In the genomic region with DNA sequence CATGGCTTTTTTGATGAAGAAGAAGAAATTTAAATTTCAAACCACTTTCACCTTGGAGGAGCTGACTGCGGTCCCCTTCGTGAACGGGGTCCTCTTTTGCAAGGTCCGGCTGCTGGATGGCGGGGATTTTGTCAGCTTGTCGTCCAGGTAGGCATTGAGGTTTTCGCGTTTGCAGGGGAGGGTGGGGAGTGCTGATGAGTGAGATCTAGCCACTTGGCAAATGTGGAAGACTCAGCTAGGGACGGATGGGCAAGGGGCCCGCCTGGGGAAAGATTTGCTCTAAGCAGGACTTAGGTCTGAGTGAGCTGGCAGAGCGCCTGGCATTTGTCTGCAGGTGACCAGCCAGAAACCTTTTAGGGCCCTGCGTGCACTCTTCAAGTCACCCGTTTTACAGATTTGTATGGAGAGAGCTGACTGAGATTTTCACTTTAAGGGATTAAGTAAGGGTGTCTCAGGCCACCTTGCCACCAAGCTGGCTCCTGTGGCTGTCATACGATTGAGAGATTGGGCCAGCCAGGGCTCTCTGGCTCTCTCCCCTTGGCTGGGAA, we compare ENCODE assay signal across 8 mouse cellular contexts. TPM values are rescaled to one million over a fixed set of nuclear protein-coding genes. Genes with fewer than 3 reads are reported as not detected.
DNase-seq lines count a peak whose midpoint lies in the region; ATAC-seq and TF ChIP-seq lines count a peak whose summit lies in the region.
"Had no signal": no experiment of that assay in that cellular context is flagged by ENCODE, and none has a peak within 500 bp of the region (broad histone marks: within the 10 kb centered on the region; RNA-seq: fewer than 3 reads in every experiment).

No protein-coding gene starts in this region.

- H3K36me3 ChIP-seq in spleen, adult 2 months (ENCODE audit: control insufficient read depth, insufficient read depth, low read length), result no peaks in the 10 kb centered on the region
- no peaks in the 10 kb centered on the region for H3K36me3 ChIP-seq in heart, embryonic 14.5 days (ENCODE audit: control insufficient read depth, insufficient read depth, low read length)
- H3K36me3 ChIP-seq in midbrain, embryonic 14.5 days (ENCODE audit: control insufficient read depth, insufficient read depth, low read length), result no peaks in the 10 kb centered on the region

- H3K4me3 ChIP-seq in spleen, adult 2 months (ENCODE audit: extremely low read depth, insufficient read depth, insufficient read length), result peak overlapping the region; percentile 93
- peak overlapping the region; percentile 62 to 80 for H3K4me3 ChIP-seq in heart, embryonic 14.5 days (ENCODE audit: control insufficient read depth in 1 of 2, insufficient read depth in 1 of 2, low read depth in 1 of 2, low read length in 2 of 2)
- peak overlapping the region; percentile 85 for H3K4me3 ChIP-seq in midbrain, embryonic 14.5 days (replicated peaks; ENCODE audit: low read depth, low read length)

- TF ChIP-seq CTCF in spleen, adult 2 months (IDR thresholded peaks at IDR 0.05; ENCODE audit: extremely low read depth, insufficient read depth, insufficient read length, insufficient replicate concordance), result no peak

- WGBS in spleen, adult 2 months, result 5% methylated on average over 14 of the region's 14 CpGs
- 3% methylated on average over 14 of the region's 14 CpGs for WGBS in heart, embryonic 14.5 days
- WGBS in midbrain, embryonic 14.5 days, result under 1% methylated on average over 14 of the region's 14 CpGs

- no peak for TF ChIP-seq POLR2A in spleen, adult 2 months (IDR thresholded peaks at IDR 0.05; ENCODE audit: low read depth, low read length)

- DNase-seq in spleen, adult 2 months (ENCODE audit: low read depth in 1 of 2, low spot score in 2 of 2), result peak in 1 of 2 experiments; percentile 22
- DNase-seq in spleen, adult 12 weeks (ENCODE audit: low spot score), result no peak
- DNase-seq in cerebellum, postnatal 14 days, result peak; percentile 84 to 85
- DNase-seq in kidney, postnatal 14 days, result peak; percentile 72
- DNase-seq in midbrain, embryonic 14.5 days, result peak; percentile 46

- no peak for ATAC-seq in heart, embryonic 14.5 days (ENCODE audit: insufficient number of reproducible peaks, insufficient read depth, low FRiP score, low read depth)
- no peak for ATAC-seq in midbrain, embryonic 14.5 days (ENCODE audit: low FRiP score, low TSS enrichment)
- no peak for ATAC-seq in erythroid progenitor cell, adult 5-6 weeks (replicated peaks; ENCODE audit: low FRiP score, poor library complexity, severe bottlenecking)

- no peaks in the 10 kb centered on the region for H3K27me3 ChIP-seq in spleen, adult 2 months (ENCODE audit: control insufficient read depth, insufficient read depth, low read length)
- H3K27me3 ChIP-seq in heart, embryonic 14.5 days (ENCODE audit: control insufficient read depth, insufficient read depth, low read length), result no peaks in the 10 kb centered on the region
- H3K27me3 ChIP-seq in midbrain, embryonic 14.5 days (ENCODE audit: control insufficient read depth, insufficient read depth, low read length), result no peaks in the 10 kb centered on the region

- peak overlapping the region; percentile 80 for H3K4me2 ChIP-seq in heart, embryonic 14.5 days (ENCODE audit: low read length)
- H3K4me2 ChIP-seq in midbrain, embryonic 14.5 days (ENCODE audit: low read length), result peak overlapping the region; percentile 86

- peak overlapping the region; percentile 99 for H3K27ac ChIP-seq in spleen, adult 2 months (ENCODE audit: insufficient read depth, low read length)
- peak overlapping the region; percentile 84 to 88 for H3K27ac ChIP-seq in heart, embryonic 14.5 days (replicated peaks in 1 of 2; ENCODE audit: control insufficient read depth in 1 of 2, insufficient read depth in 1 of 2, low read depth in 2 of 2, low read length in 2 of 2)
- peak overlapping the region; percentile 49; the same call in 1 of the 2 replicates for H3K27ac ChIP-seq in midbrain, embryonic 14.5 days (replicated peaks; ENCODE audit: low read depth, low read length)

- peaks cover 16% of the 10 kb centered on the region for H3K4me1 ChIP-seq in spleen, adult 2 months (ENCODE audit: control insufficient read depth, insufficient read depth, insufficient read length)
- H3K4me1 ChIP-seq in heart, embryonic 14.5 days (ENCODE audit: control insufficient read depth in 2 of 2, insufficient read depth in 2 of 2, low read length in 2 of 2), result peaks cover 36 to 49% of the 10 kb centered on the region in 2 experiments
- peaks cover 47% of the 10 kb centered on the region for H3K4me1 ChIP-seq in midbrain, embryonic 14.5 days (ENCODE audit: control insufficient read depth, insufficient read depth, low read length)

- H3K9ac ChIP-seq in heart, embryonic 14.5 days (ENCODE audit: low read length), result peak overlapping the region; percentile 87
- H3K9ac ChIP-seq in midbrain, embryonic 14.5 days (replicated peaks; ENCODE audit: low read length), result peak overlapping the region; percentile 91

- no peaks in the 10 kb centered on the region for H3K9me3 ChIP-seq in heart, embryonic 14.5 days (ENCODE audit: control insufficient read depth, low read length)
- H3K9me3 ChIP-seq in midbrain, embryonic 14.5 days (ENCODE audit: control insufficient read depth, low read length), result no peaks in the 10 kb centered on the region

RNA-seq across cellular contexts. Expression of a gene that starts 1.0 kb away (rescaled TPM):
- 37.5 and 40.8 TPM in 2 replicates for polyA plus RNA-seq in spleen, adult 2 months (2012; rRNA removed)
- polyA plus RNA-seq in heart, embryonic 14.5 days (2014; fragmentation: Nextera tagmentation; extraction: Ambion mirVana), result 5.8 and 6.3 TPM in 2 replicates
- 6.9 and 7.8 TPM in 2 replicates for polyA plus RNA-seq in midbrain, embryonic 14.5 days (2014; fragmentation: Nextera tagmentation; extraction: Ambion mirVana)
- total RNA-seq in erythroid progenitor cell, adult 5-6 weeks (2015; ENCODE audit: low replicate concordance), result 3.6 and 12.6 TPM in 2 replicates
- total RNA-seq in erythroid progenitor cell, adult 5-6 weeks (2017; ENCODE audit: low replicate concordance), result 0.77 and 3.0 TPM in 2 replicates

RNA-seq across cellular contexts. Expression of a gene that starts 34.5 kb away (rescaled TPM):
- polyA plus RNA-seq in spleen, adult 2 months (2012; rRNA removed), result 85.8 and 96.9 TPM in 2 replicates
- polyA plus RNA-seq in heart, embryonic 14.5 days (2014; fragmentation: Nextera tagmentation; extraction: Ambion mirVana), result 72.9 and 85.0 TPM in 2 replicates
- 138 and 165 TPM in 2 replicates for polyA plus RNA-seq in midbrain, embryonic 14.5 days (2014; fragmentation: Nextera tagmentation; extraction: Ambion mirVana)
- total RNA-seq in erythroid progenitor cell, adult 5-6 weeks (2015; ENCODE audit: low replicate concordance), result 33.9 and 45.3 TPM in 2 replicates
- total RNA-seq in erythroid progenitor cell, adult 5-6 weeks (2017; ENCODE audit: low replicate concordance), result 11.8 and 21.1 TPM in 2 replicates

RNA-seq across cellular contexts. Expression of a gene that starts 38.4 kb away (rescaled TPM):
- polyA plus RNA-seq in spleen, adult 2 months (2012; rRNA removed), result 0.06 and 0.40 TPM in 2 replicates
- 0.19 TPM in 1 of 2 replicates, not detected in the other for polyA plus RNA-seq in heart, embryonic 14.5 days (2014; fragmentation: Nextera tagmentation; extraction: Ambion mirVana)
- polyA plus RNA-seq in midbrain, embryonic 14.5 days (2014; fragmentation: Nextera tagmentation; extraction: Ambion mirVana), result 7.1 and 11.5 TPM in 2 replicates
- total RNA-seq in erythroid progenitor cell, adult 5-6 weeks (2015; ENCODE audit: low replicate concordance), result not detected in 2 replicates
- not detected in 2 replicates for total RNA-seq in erythroid progenitor cell, adult 5-6 weeks (2017; ENCODE audit: low replicate concordance)
- total RNA-seq: gastrocnemius, postnatal 36 days had no signal

RNA-seq across cellular contexts. Expression of a gene that starts 39.3 kb away (rescaled TPM):
- polyA plus RNA-seq in spleen, adult 2 months (2012; rRNA removed), result not detected in 2 replicates
- 0.13 TPM in 1 of 2 replicates, not detected in the other for polyA plus RNA-seq in heart, embryonic 14.5 days (2014; fragmentation: Nextera tagmentation; extraction: Ambion mirVana)
- 0.29 and 1.3 TPM in 2 replicates for polyA plus RNA-seq in midbrain, embryonic 14.5 days (2014; fragmentation: Nextera tagmentation; extraction: Ambion mirVana)
- not detected in 2 replicates for total RNA-seq in erythroid progenitor cell, adult 5-6 weeks (2015; ENCODE audit: low replicate concordance)
- total RNA-seq in erythroid progenitor cell, adult 5-6 weeks (2017; ENCODE audit: low replicate concordance), result 0.90 TPM in 1 of 2 replicates, not detected in the other
- total RNA-seq: gastrocnemius, postnatal 36 days had no signal

RNA-seq across cellular contexts. Expression of a gene that starts 50.7 kb away (rescaled TPM):
- polyA plus RNA-seq in spleen, adult 2 months (2012; rRNA removed), result 34.2 and 40.4 TPM in 2 replicates
- 33.4 and 35.7 TPM in 2 replicates for polyA plus RNA-seq in heart, embryonic 14.5 days (2014; fragmentation: Nextera tagmentation; extraction: Ambion mirVana)
- polyA plus RNA-seq in midbrain, embryonic 14.5 days (2014; fragmentation: Nextera tagmentation; extraction: Ambion mirVana), result 20.1 and 24.8 TPM in 2 replicates
- total RNA-seq in erythroid progenitor cell, adult 5-6 weeks (2015; ENCODE audit: low replicate concordance), result 2.9 and 3.8 TPM in 2 replicates
- 2.3 and 2.4 TPM in 2 replicates for total RNA-seq in erythroid progenitor cell, adult 5-6 weeks (2017; ENCODE audit: low replicate concordance)

Comparison
In these comparisons a context has a peak if more than half of its experiments do, and no peak if none do; other contexts are left out.
1. H3K27ac ChIP-seq: peak in every context shown above with its lines; median percentile 99 in spleen, adult 2 months; 86 in heart, embryonic 14.5 days; 49 in midbrain, embryonic 14.5 days.